Comparison of ENCODE assay signal across 15 mouse cellular contexts in genomic region chr2:170864043-170864442, GRCm38 (mm10).
DNase-seq lines count a peak whose midpoint lies in the region; ATAC-seq and TF ChIP-seq lines count a peak whose summit lies in the region.
"Had no signal": no experiment of that assay in that cellular context is flagged by ENCODE, and none has a peak within 500 bp of the region (broad histone marks: within the 10 kb centered on the region; RNA-seq: fewer than 3 reads in every experiment).

No protein-coding gene starts in this region.

- no peak overlapping the region for H3K4me3 ChIP-seq in forebrain, postnatal 0 days (ENCODE audit: low read depth, low read length)
- no peak overlapping the region for H3K4me3 ChIP-seq in forebrain, embryonic 12.5 days (replicated peaks)
- H3K4me3 ChIP-seq in layer of hippocampus, adult 2 months, result no peak overlapping the region
- H3K4me3 ChIP-seq: embryonic facial prominence, embryonic 12.5 days; forebrain, embryonic 13.5 days; liver, embryonic 15.5 days had no signal

- 93% methylated on average over 5 of the region's 5 CpGs for WGBS in forebrain, postnatal 0 days
- 87% methylated on average over 5 of the region's 5 CpGs for WGBS in forebrain, embryonic 12.5 days

- no peak overlapping the region for H3K9ac ChIP-seq in forebrain, postnatal 0 days
- H3K9ac ChIP-seq in forebrain, embryonic 12.5 days, result no peak overlapping the region
- H3K9ac ChIP-seq: embryonic facial prominence, embryonic 12.5 days; forebrain, embryonic 13.5 days; liver, embryonic 15.5 days had no signal

- H3K27ac ChIP-seq in forebrain, postnatal 0 days (ENCODE audit: low read depth, low read length), result no peak overlapping the region
- no peak overlapping the region for H3K27ac ChIP-seq in forebrain, embryonic 12.5 days
- no peak overlapping the region for H3K27ac ChIP-seq in layer of hippocampus, adult 2 months
- H3K27ac ChIP-seq: embryonic facial prominence, embryonic 12.5 days; forebrain, embryonic 13.5 days; liver, embryonic 15.5 days had no signal

- no peaks in the 10 kb centered on the region for H3K36me3 ChIP-seq in forebrain, postnatal 0 days (ENCODE audit: insufficient read depth)
- no peaks in the 10 kb centered on the region for H3K36me3 ChIP-seq in forebrain, embryonic 12.5 days (replicated peaks)
- H3K36me3 ChIP-seq: embryonic facial prominence, embryonic 12.5 days; liver, embryonic 15.5 days had no signal

- DNase-seq in forebrain, postnatal 0 days, result no peak
- no peak for DNase-seq in layer of hippocampus, adult 2 months (ENCODE audit: low spot score in 2 of 2)
- no peak for DNase-seq in layer of hippocampus, adult 11-12 months (ENCODE audit: low spot score)
- DNase-seq in right cerebral cortex, postnatal 4 days, result peak; percentile 54
- no peak for DNase-seq in right cerebral cortex, postnatal 10 days (ENCODE audit: low spot score in 2 of 2)
- peak; percentile 22 for DNase-seq in testis, postnatal 14 days (ENCODE audit: low spot score)
- DNase-seq: adrenal gland, postnatal 25 days; cerebellum, adult 9-10 months; kidney, adult 18-20 months had no signal

- H3K4me1 ChIP-seq in forebrain, postnatal 0 days (ENCODE audit: insufficient read depth), result no peaks in the 10 kb centered on the region
- 0 out of 2 replicates have a peak, but pooled peaks cover under 1% of the 10 kb centered on the region for H3K4me1 ChIP-seq in forebrain, embryonic 12.5 days
- H3K4me1 ChIP-seq: embryonic facial prominence, embryonic 12.5 days; forebrain, embryonic 13.5 days; liver, embryonic 15.5 days had no signal

- H3K27me3 ChIP-seq in forebrain, postnatal 0 days (ENCODE audit: insufficient read depth, low read length), result no peaks in the 10 kb centered on the region
- H3K27me3 ChIP-seq in forebrain, embryonic 12.5 days, result no peaks in the 10 kb centered on the region; the same call in 1 of the 2 replicates
- H3K27me3 ChIP-seq: embryonic facial prominence, embryonic 12.5 days; forebrain, embryonic 13.5 days; liver, embryonic 15.5 days; Patski had no signal

- peak; percentile 61 for TF ChIP-seq CTCF in forebrain, postnatal 0 days (IDR thresholded peaks at IDR 0.05; ENCODE audit: low read depth)
- TF ChIP-seq CTCF in layer of hippocampus, adult 2 months (conservative IDR thresholded peaks at IDR 0.05), result peak; percentile 73

- H3K4me2 ChIP-seq in forebrain, postnatal 0 days (ENCODE audit: low read depth), result no peak overlapping the region
- no peak overlapping the region for H3K4me2 ChIP-seq in forebrain, embryonic 12.5 days
- H3K4me2 ChIP-seq: embryonic facial prominence, embryonic 12.5 days; forebrain, embryonic 13.5 days; liver, embryonic 15.5 days had no signal

- no peaks in the 10 kb centered on the region for H3K9me3 ChIP-seq in forebrain, postnatal 0 days (ENCODE audit: low read length)
- no peaks in the 10 kb centered on the region for H3K9me3 ChIP-seq in forebrain, embryonic 12.5 days
- H3K9me3 ChIP-seq: embryonic facial prominence, embryonic 12.5 days; forebrain, embryonic 13.5 days had no signal

- no peak for ATAC-seq in forebrain, postnatal 0 days
- no peak for ATAC-seq in forebrain, embryonic 12.5 days (ENCODE audit: low FRiP score)
- ATAC-seq in monocyte, adult 5-6 weeks (replicated peaks; ENCODE audit: insufficient number of reproducible peaks, low FRiP score, low TSS enrichment, poor library complexity, severe bottlenecking), result no peak
- ATAC-seq: forebrain, embryonic 13.5 days; Patski had no signal

Comparison
In these comparisons a context has a peak if more than half of its experiments do, and no peak if none do; other contexts are left out.
1. DNase-seq: peak in right cerebral cortex, postnatal 4 days (single experiment) and testis, postnatal 14 days (single experiment); none in forebrain, postnatal 0 days (single experiment), layer of hippocampus, adult 2 months (0 of 2), layer of hippocampus, adult 11-12 months (single experiment) and right cerebral cortex, postnatal 10 days (0 of 2).